Mouse (Mus musculus) midbrain, embryonic 15.5 days (tissue): ENCODE data around the gene Sirt2. TPM values are rescaled to one million over a fixed set of nuclear protein-coding genes. Genes with fewer than 3 reads are reported as not detected.

ENCODE experiments used
- ATAC-seq: fragments of 200-750 bp; cut with Nextera tagmentation; replicated peaks from 2 replicates; pipeline ENCODE4 v1.8.0; 2017; ENCODE audit warnings: moderate TSS enrichment
- H3K27ac ChIP-seq: fragments of 300-500 bp; sonication (generic); 2 replicates; pipeline ENCODE4 v1.5.1; 2015; ENCODE audit warnings: mild to moderate bottlenecking, inconsistent platforms
- H3K27me3 ChIP-seq: fragments of 300-500 bp; sonication (generic); replicated peaks from 2 replicates; pipeline ENCODE4 v1.6.1; 2015; ENCODE audit warnings: inconsistent platforms
- H3K36me3 ChIP-seq: fragments of 300-500 bp; sonication (generic); replicated peaks from 2 replicates; pipeline ENCODE4 v1.6.1; 2015; ENCODE audit warnings: inconsistent platforms
- H3K4me1 ChIP-seq: fragments of 300-500 bp; sonication (generic); 2 replicates; pipeline ENCODE4 v1.6.1; 2015; ENCODE audit warnings: inconsistent platforms
- H3K4me2 ChIP-seq: fragments of 300-500 bp; sonication (generic); 2 replicates; pipeline ENCODE4 v1.6.1; 2015; ENCODE audit warnings: inconsistent platforms, mild to moderate bottlenecking, moderate library complexity
- H3K4me3 ChIP-seq: fragments of 300-500 bp; sonication (generic); 2 replicates; pipeline ENCODE4 v1.5.1; 2015; ENCODE audit warnings: mild to moderate bottlenecking, inconsistent platforms
- H3K9ac ChIP-seq: fragments of 300-500 bp; sonication (generic); 2 replicates; pipeline ENCODE4 v1.6.1; 2015; ENCODE audit warnings: mild to moderate bottlenecking, inconsistent platforms
- H3K9me3 ChIP-seq: fragments of 300-500 bp; sonication (generic); 2 replicates; pipeline ENCODE4 v1.6.1; 2016; ENCODE audit warnings: inconsistent platforms
- WGBS: fragments of 180-500 bp; shearing (Covaris S2); methylation state at CpG from one replicate; pipeline ENCODE4 v1.1.7; 2015; ENCODE audit warnings: mixed read lengths; 5-methylcytosine and 5-hydroxymethylcytosine counted together
- polyA plus RNA-seq: library from polyadenylated mRNA; unstranded; fragments of >200 nt; fragmentation: Nextera tagmentation; extraction: Ambion mirVana; gene quantifications from 2 replicates; pipeline ENCODE4 v1.2.1, GENCODE M21; 2015

The Sirt2 gene
- polyA plus RNA-seq, 1 experiment from 2014 or later: 125 TPM

DNA sequence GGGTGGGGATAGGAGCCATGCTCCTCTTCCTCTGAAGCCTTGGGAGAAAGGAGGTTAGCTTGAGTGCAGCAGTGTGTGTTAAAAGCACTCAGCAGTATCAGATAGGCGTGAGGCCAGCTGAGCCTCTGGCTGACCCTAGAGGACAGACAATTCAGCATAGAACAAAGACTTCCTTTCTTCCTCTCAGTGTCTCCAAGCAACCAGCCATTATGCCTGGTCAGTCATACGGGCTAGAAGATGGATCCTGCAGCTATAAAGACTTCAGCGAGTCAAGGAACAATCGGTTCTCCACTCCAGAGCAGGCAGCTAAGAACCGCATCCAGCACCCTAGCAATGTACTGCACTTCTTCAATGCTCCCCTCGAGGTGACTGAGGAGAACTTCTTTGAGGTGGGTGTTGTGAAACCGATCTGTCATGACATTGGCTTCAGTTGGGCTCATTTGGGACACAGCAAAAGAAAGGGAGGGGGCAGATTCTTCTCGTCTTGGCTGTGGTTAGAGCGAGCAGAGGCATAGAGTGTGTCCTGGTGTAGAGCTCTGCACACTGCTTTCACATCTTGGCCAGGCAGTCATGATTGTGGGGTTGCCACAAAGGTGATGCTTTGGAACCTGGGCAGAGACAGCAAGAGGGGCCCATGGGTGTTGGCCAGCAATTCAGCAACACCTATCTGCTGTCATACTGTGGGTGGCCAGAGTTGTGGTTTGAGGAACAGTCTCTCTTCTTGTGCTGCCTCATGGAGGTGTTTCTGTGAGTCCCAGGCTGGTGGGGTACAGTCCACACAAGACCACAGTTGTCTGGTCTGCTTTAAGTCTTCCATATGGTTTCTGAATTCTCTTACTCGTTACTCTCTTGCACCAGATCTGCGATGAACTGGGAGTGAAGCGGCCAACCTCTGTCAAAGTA is 54.1 kb downstream of the Sirt2 start:
- Histone ChIP-seq H3K4me1 (peaks cover 45% of the 10 kb centered on the region), H3K4me3 (no peak overlapping the region), H3K9me3 (no peaks in the 10 kb centered on the region), H3K4me2 (no peak overlapping the region), H3K27me3 (no peaks in the 10 kb centered on the region), H3K36me3 (peaks cover 64% of the 10 kb centered on the region), H3K27ac (peak overlapping the region; percentile 41), H3K9ac (no peak overlapping the region)
- no peak for ATAC-seq
- WGBS: 34% methylated on average over 12 of the region's 12 CpGs

DNA sequence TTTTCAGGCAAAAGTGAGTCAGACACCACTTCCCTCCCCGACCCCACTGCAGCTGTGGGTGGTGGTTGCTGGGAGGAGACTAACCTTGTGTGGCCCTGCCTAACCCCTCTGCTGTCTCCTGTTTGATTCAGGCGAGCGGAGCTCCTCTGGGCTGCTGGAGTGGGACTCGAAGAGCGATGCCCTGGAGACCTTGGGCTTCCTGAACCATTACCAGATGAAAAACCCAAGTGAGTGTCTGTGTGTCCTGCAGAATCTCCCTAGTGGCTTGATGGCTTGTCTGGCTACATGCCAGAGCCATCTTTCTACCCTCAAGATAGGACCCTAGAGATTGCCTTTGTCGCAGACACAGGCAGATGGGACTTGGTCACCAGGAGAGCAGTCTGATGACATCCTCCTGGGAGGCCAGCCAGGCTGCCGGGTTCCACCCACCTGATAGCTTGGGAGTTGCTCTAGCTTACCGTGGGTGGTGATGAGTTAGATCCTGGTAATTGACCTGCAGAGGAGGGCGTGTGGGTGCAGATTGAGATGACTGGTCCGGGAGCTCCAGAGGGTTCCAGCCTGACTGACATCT is 54.8 kb downstream of the Sirt2 start:
- Histone ChIP-seq H3K27ac (peak overlapping the region; percentile 41; the same call in 1 of the 2 replicates), H3K36me3 (peaks cover 57% of the 10 kb centered on the region), H3K4me3 (no peak overlapping the region), H3K9ac (no peak overlapping the region), H3K27me3 (no peaks in the 10 kb centered on the region), H3K9me3 (no peaks in the 10 kb centered on the region), H3K4me2 (no peak overlapping the region), H3K4me1 (peaks cover 45% of the 10 kb centered on the region)
- 63% methylated on average over 10 of the region's 10 CpGs for WGBS
- ATAC-seq: no peak

DNA sequence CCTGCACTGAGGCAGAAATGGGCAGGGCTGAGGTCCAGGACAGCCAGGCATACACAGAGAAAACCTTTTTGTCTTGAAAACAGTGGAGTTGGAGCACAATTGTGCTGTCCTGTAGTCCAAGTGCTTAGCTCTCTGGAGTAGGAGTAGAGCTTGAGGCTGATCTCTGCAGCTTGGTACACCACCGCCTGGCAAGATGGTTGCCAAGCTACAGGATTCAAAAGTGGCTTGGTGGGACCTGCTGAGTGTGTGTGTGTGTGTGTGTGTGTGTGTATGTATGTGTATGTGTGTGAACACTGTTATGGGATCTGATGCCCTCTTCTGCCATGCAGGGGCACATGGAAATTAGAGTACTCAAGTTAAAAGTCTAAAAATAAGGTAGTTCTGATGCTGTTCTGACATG is 56.0 kb downstream of the Sirt2 start:
- Histone ChIP-seq H3K27me3 (no peaks in the 10 kb centered on the region), H3K9me3 (no peaks in the 10 kb centered on the region), H3K4me3 (no peak overlapping the region), H3K27ac (no peak overlapping the region), H3K9ac (no peak overlapping the region), H3K4me2 (no peak overlapping the region), H3K36me3 (peaks cover 45% of the 10 kb centered on the region), H3K4me1 (peaks cover 35% of the 10 kb centered on the region)
- ATAC-seq: no peak
- 69% methylated on average over 1 of the region's 1 CpGs for WGBS

- Histone ChIP-seq H3K4me3 (no peak overlapping the region), H3K27ac (no peak overlapping the region), H3K27me3 (no peaks in the 10 kb centered on the region), H3K4me2 (no peak overlapping the region), H3K36me3 (peaks cover 40% of the 10 kb centered on the region), H3K9me3 (no peaks in the 10 kb centered on the region), H3K4me1 (peaks cover 33% of the 10 kb centered on the region), H3K9ac (no peak overlapping the region)
- WGBS: 64% methylated on average over 10 of the region's 10 CpGs
- no peak for ATAC-seq
Observed at GRCm38 (mm10) chr7:28822993-28823903, 56.7 kb downstream of the Sirt2 start.

DNA sequence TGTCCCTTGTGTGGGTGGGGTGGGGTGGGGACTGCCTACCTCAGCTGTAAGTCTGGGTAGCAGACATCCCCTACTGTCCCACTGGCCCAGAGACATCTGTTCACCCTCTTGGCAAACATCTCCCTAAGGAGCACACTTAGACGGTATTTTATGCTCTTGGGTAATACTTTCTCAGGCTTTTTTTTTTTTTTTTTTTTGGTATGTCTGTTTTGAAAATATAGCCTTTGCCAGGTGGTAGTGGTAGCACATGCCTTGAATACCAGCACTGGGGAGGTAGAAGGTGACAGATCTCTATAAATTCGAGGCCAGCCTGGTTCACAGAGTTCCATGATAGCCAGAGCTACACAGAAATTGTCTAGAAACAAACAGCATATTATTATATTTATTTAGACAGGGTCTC is 57.4 kb downstream of the Sirt2 start:
- 46% methylated on average over 2 of the region's 2 CpGs for WGBS
- no peak overlapping the region for H3K4me2 ChIP-seq
- H3K27ac ChIP-seq: 0 out of 2 replicates have a peak overlapping the region, but pooled peaks have one; percentile 25
- no peak overlapping the region for H3K4me3 ChIP-seq
- H3K36me3 ChIP-seq: peaks cover 34% of the 10 kb centered on the region
- no peak overlapping the region for H3K9ac ChIP-seq
- H3K27me3 ChIP-seq: no peaks in the 10 kb centered on the region
- H3K9me3 ChIP-seq: no peaks in the 10 kb centered on the region
- H3K4me1 ChIP-seq: peaks cover 33% of the 10 kb centered on the region
- no peak for ATAC-seq

DNA sequence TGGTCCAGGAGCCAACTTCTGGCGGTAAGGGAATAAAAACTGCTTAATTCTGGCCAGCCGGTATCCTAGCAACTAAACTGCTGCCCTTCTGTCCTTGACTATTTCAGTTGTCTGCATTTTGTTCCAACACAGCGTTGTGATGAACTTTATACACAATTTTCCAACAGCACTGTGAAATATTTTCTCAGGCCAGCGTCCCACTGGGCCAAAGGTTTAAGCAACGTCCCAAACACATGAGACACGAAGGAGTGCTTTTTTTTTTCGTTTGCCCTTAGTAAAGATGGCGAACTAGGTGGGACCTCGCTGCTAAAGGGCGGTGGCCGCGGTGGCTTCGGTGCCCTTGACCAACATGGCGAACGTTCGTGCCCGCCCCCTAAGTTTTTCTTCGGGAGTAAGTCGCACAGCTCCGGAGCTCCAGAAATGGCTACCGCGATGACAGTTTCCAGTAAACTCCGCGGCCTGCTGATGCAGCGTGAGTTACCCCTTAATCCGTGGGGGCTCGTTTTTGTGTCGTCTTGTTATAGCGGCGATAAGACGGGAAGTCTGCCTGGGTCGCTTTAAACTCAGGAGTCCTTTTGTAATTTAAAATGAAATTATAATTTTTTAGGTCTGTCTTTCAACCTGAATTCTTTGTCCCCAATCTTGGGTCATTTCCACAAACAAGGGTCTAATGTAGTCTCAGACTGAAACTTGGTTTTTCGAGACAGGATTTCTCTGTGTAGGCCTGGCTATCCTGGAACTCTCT is 58.6 kb downstream of the Sirt2 start, which contains the start of gene Ech1:
Ech1 (plus strand) TSS at position 277 of the 745 bp plus-strand sequence.
- 2% methylated on average over 33 of the region's 33 CpGs for WGBS
- H3K4me3 ChIP-seq: peak within 1 kb of the TSS; percentile 50

GRCm38 (mm10) chr7:28825686-28826401 is 59.3 kb downstream of the Sirt2 start:
- Histone ChIP-seq H3K4me1 (peaks cover 22% of the 10 kb centered on the region), H3K9ac (peak overlapping the region; percentile 49), H3K27me3 (no peaks in the 10 kb centered on the region), H3K9me3 (no peaks in the 10 kb centered on the region), H3K4me2 (peak overlapping the region; percentile 59), H3K36me3 (peaks cover 26% of the 10 kb centered on the region), H3K27ac (peak overlapping the region; percentile 71), H3K4me3 (peak overlapping the region; percentile 50)
- WGBS: 61% methylated on average over 11 of the region's 11 CpGs
- ATAC-seq: 0 out of 2 replicates have a peak, but pooled peaks have one; percentile 18

More for the DNA sequence above, 58.6 kb downstream of the Sirt2 start, which contains the start of gene Ech1:
- Histone ChIP-seq H3K9me3 (no peaks in the 10 kb centered on the region), H3K27ac (peak within 1 kb of the TSS; percentile 71), H3K4me1 (peaks cover 26% of the 10 kb centered on the region), H3K36me3 (peaks cover 28% of the 10 kb centered on the region), H3K4me2 (peak within 1 kb of the TSS; percentile 59), H3K27me3 (no peaks in the 10 kb centered on the region), H3K9ac (peak within 1 kb of the TSS; percentile 49)
- ATAC-seq: peak; percentile 86

DNA sequence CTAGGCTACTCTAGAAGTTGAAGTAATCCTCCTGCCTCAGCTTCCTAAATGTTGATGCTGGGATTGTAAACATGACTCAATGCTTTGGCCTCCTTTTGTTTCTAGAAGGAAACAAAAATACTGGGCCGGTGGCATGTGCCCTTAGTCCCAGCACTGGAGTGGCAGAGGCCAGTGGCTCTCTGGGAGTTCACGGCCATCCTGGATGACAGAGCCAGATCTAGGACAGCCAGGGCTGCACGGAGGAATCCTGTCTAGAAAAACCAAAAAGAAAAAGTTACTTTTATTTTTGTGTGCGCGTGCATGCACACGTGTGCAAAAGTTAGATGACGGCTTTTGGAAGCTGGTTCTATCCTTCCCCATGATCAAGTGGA is 59.9 kb downstream of the Sirt2 start:
- Histone ChIP-seq H3K9ac (no peak overlapping the region), H3K36me3 (peaks cover 24% of the 10 kb centered on the region), H3K4me1 (peaks cover 20% of the 10 kb centered on the region), H3K4me2 (peak overlapping the region; percentile 59; the same call in 1 of the 2 replicates), H3K27ac (no peak overlapping the region), H3K9me3 (no peaks in the 10 kb centered on the region), H3K4me3 (no peak overlapping the region; the same call in 1 of the 2 replicates), H3K27me3 (no peaks in the 10 kb centered on the region)
- no peak for ATAC-seq
- WGBS: 94% methylated on average over 7 of the region's 7 CpGs

GRCm38 (mm10) chr7:28827338-28827737 is 60.8 kb downstream of the Sirt2 start:
- Histone ChIP-seq H3K9me3 (no peaks in the 10 kb centered on the region), H3K27me3 (no peaks in the 10 kb centered on the region), H3K27ac (no peak overlapping the region), H3K36me3 (peaks cover 18% of the 10 kb centered on the region; the same call in 1 of the 2 replicates), H3K9ac (no peak overlapping the region), H3K4me2 (no peak overlapping the region), H3K4me1 (peaks cover 17% of the 10 kb centered on the region), H3K4me3 (no peak overlapping the region)
- ATAC-seq: no peak
- WGBS: 64% methylated on average over 3 of the region's 3 CpGs

- WGBS: 95% methylated on average over 8 of the region's 8 CpGs
- H3K9me3 ChIP-seq: no peaks in the 10 kb centered on the region
- H3K4me2 ChIP-seq: no peak overlapping the region
- no peak overlapping the region for H3K27ac ChIP-seq
- H3K27me3 ChIP-seq: no peaks in the 10 kb centered on the region
- H3K4me3 ChIP-seq: no peak overlapping the region
- H3K4me1 ChIP-seq: peaks cover 12% of the 10 kb centered on the region
- H3K9ac ChIP-seq: no peak overlapping the region
- 0 out of 2 replicates have a peak, but pooled peaks cover 16% of the 10 kb centered on the region for H3K36me3 ChIP-seq
- ATAC-seq: no peak
Observed at GRCm38 (mm10) chr7:28829821-28830220, 63.3 kb downstream of the Sirt2 start.

- Histone ChIP-seq H3K4me1 (peaks cover 4% of the 10 kb centered on the region), H3K27ac (no peak overlapping the region), H3K9ac (no peak overlapping the region), H3K27me3 (no peaks in the 10 kb centered on the region), H3K36me3 (0 out of 2 replicates have a peak, but pooled peaks cover 16% of the 10 kb centered on the region), H3K4me2 (no peak overlapping the region), H3K9me3 (no peaks in the 10 kb centered on the region), H3K4me3 (no peak overlapping the region)
- ATAC-seq: no peak
- 96% methylated on average over 5 of the region's 5 CpGs for WGBS
Observed at GRCm38 (mm10) chr7:28830981-28831380, 64.4 kb downstream of the Sirt2 start.
